Mouse (Mus musculus) spleen, adult 12 weeks (tissue): ENCODE results near the gene Rimbp2.

Source experiments
- DNase-seq: peaks from one replicate; pipeline ENCODE4 v3.0.0; 2022; ENCODE audit warnings: low spot score

Gene Rimbp2

GRCm38 (mm10) chr5:128845033-128845432, 108.3 kb downstream of the Rimbp2 start:
- DNase-seq: no peak

DNA sequence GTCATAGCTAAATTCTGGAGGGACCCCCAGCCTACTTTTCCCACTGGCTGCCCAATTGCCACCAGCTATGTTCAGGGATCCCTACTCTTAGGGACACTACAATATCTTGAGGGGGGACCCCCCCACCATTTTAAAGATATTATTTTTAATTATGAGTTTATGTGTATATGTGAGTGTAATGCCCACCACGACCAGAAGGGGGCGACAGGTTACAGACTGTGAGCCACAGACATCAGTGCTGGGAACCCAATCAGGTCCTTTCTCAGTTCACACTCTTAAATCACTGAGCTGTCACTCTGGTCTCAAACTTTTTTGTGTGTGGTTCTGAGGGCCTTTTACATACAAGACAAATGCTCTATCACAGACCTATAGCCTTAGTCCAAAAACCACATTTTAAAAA, 109.3 kb downstream of the Rimbp2 start:
- no peak for DNase-seq

DNA sequence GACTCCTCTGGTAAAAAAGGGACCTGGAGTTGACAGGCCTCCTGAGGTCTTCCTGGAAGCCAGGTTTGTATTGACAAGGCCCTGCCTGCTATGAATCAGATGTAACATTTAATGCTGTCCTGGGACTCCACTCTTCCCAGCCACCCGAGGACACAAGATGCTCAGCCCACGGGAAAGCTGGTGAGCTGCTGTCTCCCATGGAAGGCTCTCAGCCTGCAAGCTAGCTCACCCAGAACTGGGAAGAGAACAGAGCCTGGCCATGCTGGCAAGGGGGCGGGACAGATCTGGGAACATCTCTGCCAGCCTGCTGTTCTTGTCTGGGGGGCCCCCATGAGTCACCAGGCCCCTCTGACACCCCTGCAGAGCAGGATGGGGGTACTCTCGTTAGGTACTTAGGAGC, 111.7 kb downstream of the Rimbp2 start:
- DNase-seq: no peak

DNA sequence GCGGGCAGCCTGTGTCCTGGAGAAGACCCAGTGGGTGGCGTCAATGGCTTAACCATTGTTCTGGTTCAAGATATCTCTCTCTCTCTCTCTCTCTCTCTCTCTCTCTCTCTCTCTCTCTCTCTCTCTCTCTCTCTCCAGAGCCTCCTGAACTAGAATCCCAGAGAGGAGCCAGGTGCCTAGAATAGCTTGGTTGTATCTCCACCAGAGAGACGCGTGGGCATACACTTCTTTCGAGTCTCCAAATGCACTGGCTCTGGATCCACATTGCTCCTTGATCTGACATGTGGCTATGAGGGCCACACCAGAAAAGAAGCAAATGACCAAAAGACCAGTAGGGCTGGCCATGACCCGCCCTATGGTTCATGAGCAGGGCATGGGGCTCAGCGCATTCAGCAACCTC, 116.2 kb downstream of the Rimbp2 start:
- DNase-seq: no peak

DNA sequence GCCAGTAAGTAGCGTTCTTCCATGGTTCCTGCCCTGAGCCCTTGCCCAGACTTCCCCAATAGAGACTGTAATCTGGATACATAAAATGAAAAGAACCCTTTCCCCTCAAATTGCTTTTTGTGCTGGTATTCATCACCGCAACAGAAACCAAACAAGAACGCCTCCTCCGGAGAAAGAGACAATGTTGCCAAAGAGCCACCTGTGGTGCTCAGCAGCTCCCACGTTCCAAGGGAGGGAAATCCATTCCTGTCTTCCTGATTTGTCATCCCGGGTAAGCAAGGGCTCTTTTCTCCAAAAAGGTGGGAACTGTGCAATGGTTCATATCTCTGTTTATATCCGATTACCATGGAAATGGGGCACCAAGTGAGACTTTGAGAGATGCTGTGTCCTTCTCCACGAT, 119.2 kb downstream of the Rimbp2 start:
- no peak for DNase-seq

GRCm38 (mm10) chr5:128822843-128823242, 130.4 kb downstream of the Rimbp2 start:
- no peak for DNase-seq

DNA sequence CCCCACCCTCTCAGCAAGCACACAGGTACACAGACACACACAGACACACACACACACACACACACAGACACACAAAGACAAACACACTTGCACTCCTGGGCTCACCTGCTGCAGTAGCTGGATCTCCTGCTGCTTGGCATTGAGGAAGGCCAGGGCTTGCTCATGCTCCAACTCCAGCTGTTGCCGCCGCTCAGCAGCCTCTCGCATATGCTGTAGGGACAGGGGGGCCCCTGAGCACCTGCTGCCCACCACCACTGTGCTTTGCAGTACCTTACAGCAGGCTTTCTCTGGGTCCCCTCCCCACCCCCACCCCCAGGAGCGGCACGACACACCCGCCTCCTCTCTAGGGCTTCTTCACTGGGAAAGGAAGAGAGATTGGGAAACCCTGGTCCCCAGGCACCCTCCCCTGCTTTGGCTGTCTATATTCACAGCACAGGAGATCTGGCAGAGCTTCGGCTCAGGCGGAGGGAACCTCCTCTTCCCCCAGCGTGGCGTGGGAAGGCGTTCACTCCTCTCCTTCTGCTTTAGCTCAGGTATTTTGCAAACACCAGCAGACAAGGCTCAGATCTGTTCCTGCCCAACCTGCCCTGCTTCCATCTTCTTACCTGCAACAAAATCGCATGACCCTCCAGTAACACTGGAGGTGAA, 133.5 kb downstream of the Rimbp2 start:
- DNase-seq: no peak

DNA sequence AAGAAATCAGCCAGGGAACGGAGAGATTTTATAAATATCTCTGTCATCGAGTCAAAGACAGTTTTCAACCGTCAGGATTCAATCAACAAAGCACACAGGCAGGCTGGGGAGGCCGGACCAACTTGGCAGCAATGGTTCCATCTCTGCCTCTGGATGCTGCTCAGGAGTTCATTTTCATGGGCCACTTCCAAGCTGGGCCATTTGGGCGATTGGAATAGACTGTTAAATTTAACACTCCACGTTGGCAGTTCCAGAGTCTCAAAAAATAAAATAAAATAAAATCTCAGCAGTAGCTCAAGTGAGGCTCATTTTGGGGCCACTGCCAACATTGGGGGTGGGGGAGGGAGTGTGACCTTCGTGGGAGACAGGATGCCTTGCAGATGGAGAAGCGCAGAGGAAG, 137.7 kb downstream of the Rimbp2 start:
- no peak for DNase-seq

- no peak for DNase-seq
Observed at GRCm38 (mm10) chr5:128815078-128815477, 138.2 kb downstream of the Rimbp2 start.

- no peak for DNase-seq
Observed at GRCm38 (mm10) chr5:128813121-128813520, 140.2 kb downstream of the Rimbp2 start.

GRCm38 (mm10) chr5:128811431-128811830, 141.9 kb downstream of the Rimbp2 start:
- DNase-seq: no peak

DNA sequence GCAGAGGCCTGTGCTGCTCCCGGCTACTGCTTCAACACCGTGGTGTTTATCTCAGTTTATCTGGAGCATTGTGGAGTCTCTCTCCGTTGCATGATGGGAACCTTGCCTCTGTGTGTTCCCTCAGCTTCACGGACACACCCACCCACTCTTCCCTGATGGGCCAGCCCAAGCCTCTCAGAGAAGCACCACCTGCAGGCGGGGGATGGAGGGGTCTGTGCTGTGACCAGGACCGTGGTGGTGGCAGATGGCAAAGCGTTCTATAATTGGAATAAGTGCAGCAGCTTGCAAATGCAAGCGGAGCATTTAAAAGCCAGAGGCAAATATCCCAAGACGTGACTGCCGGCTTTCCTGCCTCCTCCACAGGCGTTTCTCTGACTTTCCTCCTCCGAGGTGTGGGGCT, 143.3 kb downstream of the Rimbp2 start:
- DNase-seq: no peak

DNA sequence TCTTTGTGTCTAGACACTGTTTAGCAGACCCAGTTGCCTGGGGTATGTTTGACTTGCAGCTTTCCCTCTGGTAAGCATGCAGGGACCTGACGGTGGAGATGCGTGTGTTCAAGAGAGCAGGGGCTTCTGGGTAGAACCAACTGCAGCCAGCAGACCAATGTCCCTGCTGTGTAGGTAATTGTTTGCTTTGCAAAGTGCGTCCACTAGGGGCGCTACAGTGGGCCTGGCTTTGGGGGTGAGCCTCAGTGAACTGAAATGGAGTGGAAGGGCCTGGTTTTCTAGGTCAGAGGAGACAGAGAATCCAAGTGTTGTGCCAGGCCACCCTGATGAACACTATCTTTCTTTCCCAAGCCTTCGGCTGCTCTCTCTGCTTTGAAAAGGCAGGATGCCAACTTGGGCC, 143.9 kb downstream of the Rimbp2 start:
- no peak for DNase-seq

- DNase-seq: no peak
Observed at GRCm38 (mm10) chr5:128808547-128809182, 144.6 kb downstream of the Rimbp2 start.

GRCm38 (mm10) chr5:128807408-128807807, 145.9 kb downstream of the Rimbp2 start:
- DNase-seq: no peak

DNA sequence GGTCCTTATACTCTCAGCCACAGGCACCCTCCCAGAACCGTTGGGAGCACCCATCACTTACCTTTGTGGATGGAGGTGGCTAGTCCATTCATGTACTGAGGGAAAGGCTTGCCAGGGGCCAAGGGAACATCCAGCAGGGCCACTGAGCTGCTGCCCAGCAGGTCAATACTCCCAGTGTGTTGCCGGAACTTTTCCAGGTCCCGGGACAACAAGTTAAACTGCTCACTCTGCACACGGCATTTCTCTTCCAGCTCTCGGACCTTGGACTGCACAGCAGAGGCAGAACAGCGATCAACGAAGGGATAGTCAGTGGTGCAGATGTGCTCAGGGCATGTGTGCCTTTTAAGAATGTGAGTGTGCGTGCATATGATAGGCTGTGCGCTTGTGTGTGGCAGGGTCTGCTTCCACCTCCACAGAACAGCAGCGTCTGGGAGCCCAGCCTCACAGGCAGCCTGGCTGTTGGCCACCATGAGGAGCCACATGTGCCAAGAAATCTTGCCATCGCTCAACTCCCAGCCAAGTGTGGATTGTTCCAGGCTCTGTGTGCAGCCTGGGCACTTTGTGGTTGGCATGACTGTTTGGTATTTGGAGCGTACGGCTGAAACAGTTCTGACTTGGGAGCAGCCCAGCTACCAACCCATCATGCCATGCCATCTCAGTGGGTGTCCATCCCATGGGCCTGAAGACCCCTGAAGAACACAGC, 146.8 kb downstream of the Rimbp2 start:
- DNase-seq: no peak

- no peak for DNase-seq
Observed at GRCm38 (mm10) chr5:128805092-128805491, 148.2 kb downstream of the Rimbp2 start.

GRCm38 (mm10) chr5:128800592-128800991, 152.7 kb downstream of the Rimbp2 start:
- DNase-seq: no peak

GRCm38 (mm10) chr5:128781621-128782020, 171.7 kb downstream of the Rimbp2 start:
- no peak for DNase-seq

- no peak for DNase-seq
Observed at GRCm38 (mm10) chr5:128776386-128776785, 176.9 kb downstream of the Rimbp2 start.

DNA sequence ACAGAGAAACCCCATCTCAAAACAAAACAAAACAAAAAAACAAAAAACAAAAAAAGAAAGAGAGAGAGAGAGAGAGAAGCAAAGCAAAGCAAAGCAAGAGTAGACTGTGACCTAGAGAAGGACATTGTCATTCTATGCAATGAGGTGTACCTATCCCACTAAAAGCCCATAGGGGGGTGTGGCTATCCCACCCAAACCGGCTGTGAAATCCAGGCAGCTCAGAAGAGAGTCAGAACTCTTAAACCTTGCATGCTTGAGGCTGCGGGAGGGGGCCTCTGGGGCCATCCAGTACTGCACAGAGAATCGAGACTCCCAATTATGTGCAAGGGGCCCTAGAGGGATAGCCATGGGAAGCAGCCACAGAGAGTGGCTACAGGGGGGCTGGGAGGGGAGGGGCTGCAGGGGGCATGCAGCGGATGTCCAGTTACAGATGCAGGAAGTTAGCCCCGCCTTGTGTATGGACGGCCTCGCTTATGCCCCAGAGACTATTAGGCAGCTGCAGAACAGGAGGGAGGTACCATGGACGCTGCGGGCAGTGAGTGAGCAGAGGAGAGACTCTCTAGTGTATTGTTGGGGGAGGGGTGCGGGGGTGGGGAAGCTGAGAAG, 184.2 kb downstream of the Rimbp2 start:
- no peak for DNase-seq

DNA sequence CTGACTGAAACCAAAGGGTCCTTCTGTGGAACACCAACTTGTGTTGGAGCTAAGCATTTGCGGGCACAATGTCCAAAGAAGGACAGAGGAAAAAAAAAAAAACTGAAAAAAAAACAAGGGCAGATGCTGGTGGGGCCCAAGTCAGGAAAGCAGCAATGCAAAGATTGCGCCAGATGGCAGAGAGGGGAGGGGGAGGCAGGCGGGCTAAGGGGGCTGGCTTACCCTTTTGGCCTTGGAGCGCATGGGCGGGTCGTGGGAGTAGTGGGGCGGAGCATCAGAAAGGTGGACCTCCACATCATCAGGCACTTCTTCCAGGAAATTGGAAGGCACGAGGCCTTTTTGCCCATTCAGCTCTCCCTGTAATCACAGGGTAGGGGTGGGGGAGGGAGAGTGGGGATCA, 192.2 kb downstream of the Rimbp2 start:
- no peak for DNase-seq

GRCm38 (mm10) chr5:128746261-128746660, 207.0 kb downstream of the Rimbp2 start:
- no peak for DNase-seq
